Mouse (Mus musculus): ENCODE data around the gene Fbxo36. TPM values are rescaled to one million over a fixed set of nuclear protein-coding genes. Genes with fewer than 3 reads are reported as not detected.

Fbxo36 gene
- polyA plus RNA-seq (2014; fragmentation: Illumina TruSeq; extraction: RNeasy Lipid Tissue Mini Kit (QIAGEN cat#74804); ENCODE audit: low read depth, low replicate concordance) = 33.0 TPM

GRCm38 (mm10) chr1:84839309-84840017 lies at the start of gene Fbxo36:
Gene Fbxo36 (plus strand): TSS chr1:84839841.

GRCm38 (mm10) chr1:84840018-84840664 lies 500 bp downstream of the Fbxo36 start, which contains the start of gene Trip12:
Gene Trip12 (minus strand): TSS chr1:84840516.

GRCm38 (mm10) chr1:84934503-84935333 lies 95.1 kb downstream of the Fbxo36 start, which contains the start of gene Slc16a14:
Gene Slc16a14 (minus strand): TSS chr1:84935134.

Other genes starting within 250 kb of the Fbxo36 start
- gene Dner, start 143.6 kb upstream of the Fbxo36 start, polyA plus RNA-seq (2014; fragmentation: Illumina TruSeq; extraction: RNeasy Lipid Tissue Mini Kit (QIAGEN cat#74804); ENCODE audit: low read depth, low replicate concordance) = 1.7 TPM
- gene Trip12, start 675 bp downstream of the Fbxo36 start, polyA plus RNA-seq (2014; fragmentation: Illumina TruSeq; extraction: RNeasy Lipid Tissue Mini Kit (QIAGEN cat#74804); ENCODE audit: low read depth, low replicate concordance) = 99.5 TPM
- gene Slc16a14, start 95.3 kb downstream of the Fbxo36 start, polyA plus RNA-seq (2014; fragmentation: Illumina TruSeq; extraction: RNeasy Lipid Tissue Mini Kit (QIAGEN cat#74804); ENCODE audit: low read depth, low replicate concordance) = 0.47 TPM

Measured in adipose tissue, adult 10 weeks (tissue).